Mouse (Mus musculus) macrophage (primary cell): ENCODE measurements around the gene Strap. TPM values are rescaled to one million over a fixed set of nuclear protein-coding genes. Genes with fewer than 3 reads are reported as not detected.
"Not testable (repeated sequence)": the region's sequence is repeated elsewhere in the genome, so short reads cannot be mapped to it uniquely, and the experiment has no call there.

Experiments used
- H3K27ac ChIP-seq: fragments of 350-480 bp; formaldehyde crosslinking; 2 replicates; pipeline ENCODE4 v1.9.0; 2021
- H3K36me3 ChIP-seq: fragments of 350-480 bp; formaldehyde crosslinking; 2 replicates; pipeline ENCODE4 v1.9.0; 2021; ENCODE audit errors: inconsistent target
- H3K4me3 ChIP-seq: fragments of 350-480 bp; formaldehyde crosslinking; 2 replicates; pipeline ENCODE4 v1.9.0; 2021; ENCODE audit errors: inconsistent target
- H3K79me2 ChIP-seq: fragments of 350-480 bp; formaldehyde crosslinking; 2 replicates; pipeline ENCODE4 v1.9.0; 2021; ENCODE audit errors: inconsistent target
- WGBS: methylation state at CpG from one replicate; pipeline ENCODE4 v1.1.7; 2026; ENCODE audit warnings: inconsistent platforms; ENCODE audit not compliant: missing documents; 5-methylcytosine and 5-hydroxymethylcytosine counted together
- polyA plus RNA-seq: library from polyadenylated mRNA; stranded (reverse); fragments of 250-400 nt; gene quantifications from 3 replicates; pipeline ENCODE4 v1.2.4, GENCODE M21; 2018; ENCODE audit warnings: inconsistent platforms

Strap gene
- polyA plus RNA-seq, 1 experiment from 2014 or later, result 67.4 TPM

GRCm38 (mm10) chr6:137708726-137709405 lies 26.0 kb upstream of the Strap start:
- 95% methylated on average over 13 of the region's 13 CpGs for WGBS

GRCm38 (mm10) chr6:137710179-137711037 lies 24.5 kb upstream of the Strap start:
- Histone ChIP-seq H3K27ac (no peak overlapping the region), H3K36me3 (no peaks in the 10 kb centered on the region), H3K79me2 (no peaks in the 10 kb centered on the region), H3K4me3 (no peak overlapping the region)
- 91% methylated on average over 14 of the region's 14 CpGs for WGBS

More at GRCm38 (mm10) chr6:137708726-137709405, 26.0 kb upstream of the Strap start:
- not testable (repeated sequence) for H3K27ac ChIP-seq, H3K36me3 ChIP-seq, H3K4me3 ChIP-seq, H3K79me2 ChIP-seq

GRCm38 (mm10) chr6:137712654-137713309 lies 22.1 kb upstream of the Strap start:
- Histone ChIP-seq H3K79me2 (no peaks in the 10 kb centered on the region), H3K4me3 (no peak overlapping the region), H3K27ac (no peak overlapping the region), H3K36me3 (no peaks in the 10 kb centered on the region)
- 82% methylated on average over 7 of the region's 7 CpGs for WGBS

- WGBS, result 100% methylated on average over 3 of the region's 3 CpGs
- Histone ChIP-seq H3K36me3 (no peaks in the 10 kb centered on the region), H3K4me3 (no peak overlapping the region), H3K27ac (no peak overlapping the region), H3K79me2 (no peaks in the 10 kb centered on the region)
These were observed 21.6 kb upstream of the Strap start for GRCm38 (mm10) chr6:137713310-137713664.

GRCm38 (mm10) chr6:137716802-137717201 lies 18.1 kb upstream of the Strap start:
- Histone ChIP-seq H3K27ac (no peak overlapping the region), H3K79me2 (no peaks in the 10 kb centered on the region), H3K36me3 (no peaks in the 10 kb centered on the region), H3K4me3 (no peak overlapping the region)
- 87% methylated on average over 5 of the region's 5 CpGs for WGBS

- Histone ChIP-seq H3K36me3 (no peaks in the 10 kb centered on the region), H3K27ac (no peak overlapping the region)
- WGBS, result 75% methylated on average over 15 of the region's 15 CpGs
These were observed 12.5 kb upstream of the Strap start for GRCm38 (mm10) chr6:137722220-137722931.

GRCm38 (mm10) chr6:137723898-137724297 lies 11.0 kb upstream of the Strap start:
- Histone ChIP-seq H3K27ac (no peak overlapping the region), H3K4me3 (no peak overlapping the region), H3K36me3 (no peaks in the 10 kb centered on the region), H3K79me2 (no peaks in the 10 kb centered on the region)
- 12% methylated on average over 4 of the region's 4 CpGs for WGBS

More at GRCm38 (mm10) chr6:137722220-137722931, 12.5 kb upstream of the Strap start:
- H3K4me3 ChIP-seq, result no peak overlapping the region
- no peaks in the 10 kb centered on the region for H3K79me2 ChIP-seq

- peak overlapping the region; percentile 32 for H3K4me3 ChIP-seq
- WGBS, result 11% methylated on average over 7 of the region's 7 CpGs
- H3K79me2 ChIP-seq, result peaks cover 42% of the 10 kb centered on the region
- peaks cover 9% of the 10 kb centered on the region for H3K36me3 ChIP-seq
- peak overlapping the region; percentile 37 for H3K27ac ChIP-seq
These were observed 425 bp upstream of the Strap start for GRCm38 (mm10) chr6:137734460-137734845.

- Histone ChIP-seq H3K79me2 (peaks cover 46% of the 10 kb centered on the region), H3K4me3 (peak overlapping the region; percentile 56), H3K36me3 (peaks cover 22% of the 10 kb centered on the region), H3K27ac (peak overlapping the region; percentile 0; the same call in 1 of the 2 replicates)
- 9% methylated on average over 17 of the region's 17 CpGs for WGBS
These were observed 877 bp downstream of the Strap start for GRCm38 (mm10) chr6:137735671-137736238.

GRCm38 (mm10) chr6:137740972-137741371 lies 6.1 kb downstream of the Strap start:
- peaks cover 43% of the 10 kb centered on the region for H3K79me2 ChIP-seq
- 96% methylated on average over 2 of the region's 2 CpGs for WGBS
- H3K27ac ChIP-seq, result no peak overlapping the region
- H3K4me3 ChIP-seq, result no peak overlapping the region
- H3K36me3 ChIP-seq, result peaks cover 72% of the 10 kb centered on the region

GRCm38 (mm10) chr6:137744700-137745099 lies 9.8 kb downstream of the Strap start:
- Histone ChIP-seq H3K27ac (no peak overlapping the region), H3K4me3 (no peak overlapping the region), H3K36me3 (peaks cover 79% of the 10 kb centered on the region), H3K79me2 (peaks cover 6% of the 10 kb centered on the region; the same call in 1 of the 2 replicates)
- WGBS, result 91% methylated on average over 4 of the region's 4 CpGs

GRCm38 (mm10) chr6:137747174-137747928 lies 12.5 kb downstream of the Strap start:
- WGBS, result 67% methylated on average over 5 of the region's 5 CpGs
- no peak overlapping the region for H3K4me3 ChIP-seq
- H3K36me3 ChIP-seq, result peaks cover 65% of the 10 kb centered on the region
- H3K27ac ChIP-seq, result no peak overlapping the region
- peaks cover 5% of the 10 kb centered on the region; the same call in 1 of the 2 replicates for H3K79me2 ChIP-seq

- H3K36me3 ChIP-seq, result peaks cover 30% of the 10 kb centered on the region
- H3K4me3 ChIP-seq, result no peak overlapping the region
- 94% methylated on average over 10 of the region's 10 CpGs for WGBS
These were observed 16.8 kb downstream of the Strap start for GRCm38 (mm10) chr6:137751551-137752274.

More at GRCm38 (mm10) chr6:137751551-137752274, 16.8 kb downstream of the Strap start:
- Histone ChIP-seq H3K79me2 (peaks cover 22% of the 10 kb centered on the region), H3K27ac (no peak overlapping the region)
